7 mouse cellular contexts compared by ENCODE assay signal in genomic region chr8:84711933-84712758, GRCm38 (mm10). TPM values are rescaled to one million over a fixed set of nuclear protein-coding genes. Genes with fewer than 3 reads are reported as not detected.
A peak's percentile ranks its signal among the peaks of the same experiment; 100 is the strongest.
DNase-seq lines count a peak whose midpoint lies in the region; ATAC-seq lines count a peak whose summit lies in the region.

No protein-coding gene starts in this region.

- H3K9me3 ChIP-seq in forebrain, embryonic 11.5 days (ENCODE audit: control insufficient read depth, low read length), result no peaks in the 10 kb centered on the region
- H3K9me3 ChIP-seq in lung, embryonic 16.5 days (ENCODE audit: control insufficient read depth, low read length), result no peaks in the 10 kb centered on the region
- no peaks in the 10 kb centered on the region for H3K9me3 ChIP-seq in stomach, embryonic 15.5 days

- peak; percentile 87 for ATAC-seq in forebrain, embryonic 11.5 days (replicated peaks; ENCODE audit: low FRiP score)
- peak; percentile 92 for ATAC-seq in lung, embryonic 16.5 days (ENCODE audit: low read depth)
- ATAC-seq in stomach, embryonic 15.5 days (ENCODE audit: insufficient read depth, low FRiP score, low read depth), result peak; percentile 58
- no peak for ATAC-seq in activated CD4-positive, CD25-positive, alpha-beta regulatory T cell, adult 4 months

- H3K4me2 ChIP-seq in forebrain, embryonic 11.5 days (ENCODE audit: low read depth, low read length, severe bottlenecking), result peak overlapping the region; percentile 26; the same call in 1 of the 2 replicates
- H3K4me2 ChIP-seq in lung, embryonic 16.5 days (ENCODE audit: low read depth, low read length), result peak overlapping the region; percentile 38
- peak overlapping the region; percentile 38 for H3K4me2 ChIP-seq in stomach, embryonic 15.5 days

- peak; percentile 34 for DNase-seq in right cerebral cortex, postnatal 25 days
- DNase-seq in right cerebral cortex, postnatal 36 days (ENCODE audit: low spot score in 2 of 2), result no peak
- DNase-seq in forebrain, embryonic 11.5 days (ENCODE audit: low spot score), result peak; percentile 91
- peak; percentile 70 for DNase-seq in heart, postnatal 4 days

- peaks cover 68% of the 10 kb centered on the region for H3K4me1 ChIP-seq in forebrain, embryonic 11.5 days (replicated peaks; ENCODE audit: control insufficient read depth, insufficient read depth, low read length)
- H3K4me1 ChIP-seq in lung, embryonic 16.5 days (replicated peaks; ENCODE audit: control insufficient read depth, insufficient read depth, low read length), result peaks cover 65% of the 10 kb centered on the region
- peaks cover 61% of the 10 kb centered on the region for H3K4me1 ChIP-seq in stomach, embryonic 15.5 days

- H3K9ac ChIP-seq in forebrain, embryonic 11.5 days (ENCODE audit: low read length), result peak overlapping the region; percentile 49
- H3K9ac ChIP-seq in lung, embryonic 16.5 days (ENCODE audit: low read length), result peak overlapping the region; percentile 61
- no peak overlapping the region for H3K9ac ChIP-seq in stomach, embryonic 15.5 days

- no peak overlapping the region for H3K4me3 ChIP-seq in forebrain, embryonic 11.5 days (ENCODE audit: low read depth, low read length)
- no peak overlapping the region for H3K4me3 ChIP-seq in lung, embryonic 16.5 days (ENCODE audit: low read length)
- no peak overlapping the region for H3K4me3 ChIP-seq in stomach, embryonic 15.5 days (replicated peaks)

- 16% methylated on average over 10 of the region's 11 CpGs for WGBS in forebrain, embryonic 11.5 days
- WGBS in lung, embryonic 16.5 days, result 16% methylated on average over 11 of the region's 11 CpGs
- WGBS in stomach, embryonic 15.5 days, result 18% methylated on average over 11 of the region's 11 CpGs

- H3K27me3 ChIP-seq in forebrain, embryonic 11.5 days (ENCODE audit: control insufficient read depth, insufficient read depth, low read length), result peaks cover 40% of the 10 kb centered on the region
- H3K27me3 ChIP-seq in lung, embryonic 16.5 days (ENCODE audit: control insufficient read depth, insufficient read depth, low read depth, low read length), result peaks cover 6% of the 10 kb centered on the region
- H3K27me3 ChIP-seq in stomach, embryonic 15.5 days (replicated peaks), result peaks cover 19% of the 10 kb centered on the region

- no peaks in the 10 kb centered on the region for H3K36me3 ChIP-seq in forebrain, embryonic 11.5 days (ENCODE audit: control insufficient read depth, insufficient read depth, low read length)
- H3K36me3 ChIP-seq in lung, embryonic 16.5 days (ENCODE audit: control insufficient read depth, insufficient read depth, low read length), result peaks cover 9% of the 10 kb centered on the region
- peaks cover 10% of the 10 kb centered on the region for H3K36me3 ChIP-seq in stomach, embryonic 15.5 days

- H3K27ac ChIP-seq in forebrain, embryonic 11.5 days (ENCODE audit: low read depth, low read length), result peak overlapping the region; percentile 85
- H3K27ac ChIP-seq in lung, embryonic 16.5 days (ENCODE audit: low read length), result peak overlapping the region; percentile 92
- H3K27ac ChIP-seq in stomach, embryonic 15.5 days, result peak overlapping the region; percentile 91

RNA-seq across cellular contexts. Expression of gene G430095P16Rik, which starts 10.7 kb away (rescaled TPM):
- polyA plus RNA-seq in forebrain, embryonic 11.5 days (2014; fragmentation: Nextera tagmentation; extraction: Ambion mirVana), result 3.0 and 3.1 TPM in 2 replicates
- total RNA-seq in heart, postnatal 4 days (2021), result 1 to 10 TPM; 1.1 to 1.3 TPM
- 3.1 and 3.7 TPM in 2 replicates for polyA plus RNA-seq in lung, embryonic 16.5 days (2015; fragmentation: Nextera tagmentation; extraction: Ambion mirVana)
- polyA plus RNA-seq in stomach, embryonic 15.5 days (2015; fragmentation: Nextera tagmentation; extraction: Ambion mirVana), result 3.5 and 4.1 TPM in 2 replicates
- polyA plus RNA-seq in activated CD4-positive, CD25-positive, alpha-beta regulatory T cell, adult 4 months (2017; shearing (Covaris generic)), result 10 to 100 TPM; 20.2 to 37.5 TPM

RNA-seq across cellular contexts. Expression of gene Lyl1, which starts 10.9 kb away (rescaled TPM):
- polyA plus RNA-seq in forebrain, embryonic 11.5 days (2014; fragmentation: Nextera tagmentation; extraction: Ambion mirVana), result 5.0 and 5.7 TPM in 2 replicates
- total RNA-seq in heart, postnatal 4 days (2021), result 10 to 100 TPM in 1 of 2 experiments, 1 to 10 TPM in 1; 9.6 to 10.6 TPM
- polyA plus RNA-seq in lung, embryonic 16.5 days (2015; fragmentation: Nextera tagmentation; extraction: Ambion mirVana), result 11.4 and 12.5 TPM in 2 replicates
- polyA plus RNA-seq in stomach, embryonic 15.5 days (2015; fragmentation: Nextera tagmentation; extraction: Ambion mirVana), result 7.1 and 9.7 TPM in 2 replicates
- 1 to 10 TPM in 1 of 2 experiments, under 1 TPM in 1; 0.85 to 1.2 TPM for polyA plus RNA-seq in activated CD4-positive, CD25-positive, alpha-beta regulatory T cell, adult 4 months (2017; shearing (Covaris generic))

RNA-seq across cellular contexts. Expression of gene Nacc1, which starts 24.5 kb away (rescaled TPM):
- 34.6 and 37.7 TPM in 2 replicates for polyA plus RNA-seq in forebrain, embryonic 11.5 days (2014; fragmentation: Nextera tagmentation; extraction: Ambion mirVana)
- 10 to 100 TPM; 65.0 to 68.7 TPM for total RNA-seq in heart, postnatal 4 days (2021)
- 16.9 and 19.5 TPM in 2 replicates for polyA plus RNA-seq in lung, embryonic 16.5 days (2015; fragmentation: Nextera tagmentation; extraction: Ambion mirVana)
- polyA plus RNA-seq in stomach, embryonic 15.5 days (2015; fragmentation: Nextera tagmentation; extraction: Ambion mirVana), result 15.8 and 17.4 TPM in 2 replicates
- polyA plus RNA-seq in activated CD4-positive, CD25-positive, alpha-beta regulatory T cell, adult 4 months (2017; shearing (Covaris generic)), result 10 to 100 TPM in 1 of 2 experiments, 1 to 10 TPM in 1; 9.4 to 12.5 TPM

RNA-seq across cellular contexts. Expression of gene Trmt1, which starts 26.0 kb away (rescaled TPM):
- 52.7 and 72.3 TPM in 2 replicates for polyA plus RNA-seq in forebrain, embryonic 11.5 days (2014; fragmentation: Nextera tagmentation; extraction: Ambion mirVana)
- 10 to 100 TPM; 47.4 to 48.8 TPM for total RNA-seq in heart, postnatal 4 days (2021)
- 54.7 and 58.8 TPM in 2 replicates for polyA plus RNA-seq in lung, embryonic 16.5 days (2015; fragmentation: Nextera tagmentation; extraction: Ambion mirVana)
- polyA plus RNA-seq in stomach, embryonic 15.5 days (2015; fragmentation: Nextera tagmentation; extraction: Ambion mirVana), result 56.2 and 63.9 TPM in 2 replicates
- polyA plus RNA-seq in activated CD4-positive, CD25-positive, alpha-beta regulatory T cell, adult 4 months (2017; shearing (Covaris generic)), result 10 to 100 TPM; 32.6 to 49.8 TPM

RNA-seq across cellular contexts. Expression of gene Ier2, which starts 49.5 kb away (rescaled TPM):
- polyA plus RNA-seq in forebrain, embryonic 11.5 days (2014; fragmentation: Nextera tagmentation; extraction: Ambion mirVana), result 67.3 and 68.7 TPM in 2 replicates
- 10 to 100 TPM; 33.3 to 35.5 TPM for total RNA-seq in heart, postnatal 4 days (2021)
- polyA plus RNA-seq in lung, embryonic 16.5 days (2015; fragmentation: Nextera tagmentation; extraction: Ambion mirVana), result 83.2 and 87.4 TPM in 2 replicates
- polyA plus RNA-seq in stomach, embryonic 15.5 days (2015; fragmentation: Nextera tagmentation; extraction: Ambion mirVana), result 86.4 and 90.3 TPM in 2 replicates
- polyA plus RNA-seq in activated CD4-positive, CD25-positive, alpha-beta regulatory T cell, adult 4 months (2017; shearing (Covaris generic)), result 10 to 100 TPM; 54.7 to 56.1 TPM

Comparison
In these comparisons a context has a peak if more than half of its experiments do, and no peak if none do; other contexts are left out.
1. DNase-seq: peak in right cerebral cortex, postnatal 25 days (single experiment), forebrain, embryonic 11.5 days (single experiment) and heart, postnatal 4 days (single experiment); none in right cerebral cortex, postnatal 36 days (0 of 2).
2. Peak in every context shown above with its lines, with median percentiles within 50 percentile points of each other: H3K27ac ChIP-seq and H3K4me2 ChIP-seq.